Mouse (Mus musculus) spleen, adult 2 months (tissue): ENCODE results near the gene Tardbp. TPM values are rescaled to one million over a fixed set of nuclear protein-coding genes. Genes with fewer than 3 reads are reported as not detected.

Experiments used
- DNase-seq, 2 experiments: peaks; one replicate each; pipeline versions ENCODE4 v3.0.0 to v3.0.0-alpha.2; 2012 to 2021; ENCODE audit warnings: low spot score in 2 of 2, low read depth in 1 of 2
- H3K27ac ChIP-seq: fragments of 200-500 bp; 2 replicates; pipeline ENCODE4 v1.5.1; 2012; ENCODE audit warnings: low read length, inconsistent platforms; ENCODE audit not compliant: insufficient read depth
- H3K27me3 ChIP-seq: fragments of 200-500 bp; 2 replicates; pipeline ENCODE4 v1.6.1; 2012; ENCODE audit warnings: mild to moderate bottlenecking, moderate library complexity, low read length, inconsistent platforms; ENCODE audit not compliant: control insufficient read depth, insufficient read depth
- H3K36me3 ChIP-seq: fragments of 200-500 bp; 2 replicates; pipeline ENCODE4 v1.6.1; 2012; ENCODE audit warnings: mild to moderate bottlenecking, low read length, inconsistent platforms; ENCODE audit not compliant: control insufficient read depth, insufficient read depth
- H3K4me1 ChIP-seq: fragments of 200-500 bp; 2 replicates; pipeline ENCODE4 v1.6.1; 2011; ENCODE audit warnings: inconsistent platforms; ENCODE audit not compliant: control insufficient read depth, insufficient read depth, insufficient read length
- H3K4me3 ChIP-seq: fragments of 200-500 bp; 2 replicates; pipeline ENCODE4 v1.5.1; 2011; ENCODE audit warnings: mild to moderate bottlenecking, inconsistent platforms; ENCODE audit not compliant: insufficient read depth, insufficient read length; ENCODE audit errors: extremely low read depth
- CTCF ChIP-seq: fragments of 200-500 bp; IDR thresholded peaks from 2 replicates; pipeline ENCODE4 v1.5.1; 2011; ENCODE audit warnings: mild to moderate bottlenecking, inconsistent platforms; ENCODE audit not compliant: insufficient read depth, insufficient read length, insufficient replicate concordance; ENCODE audit errors: extremely low read depth
- POLR2A ChIP-seq: fragments of 200-500 bp; IDR thresholded peaks from 2 replicates; pipeline ENCODE4 v1.6.1; 2011; ENCODE audit warnings: low read depth, low read length, inconsistent platforms
- WGBS: fragments of 180-500 bp; shearing (Covaris S2); methylation state at CpG from one replicate; pipeline ENCODE4 v1.1.7; 2018; 5-methylcytosine and 5-hydroxymethylcytosine counted together
- polyA plus RNA-seq: library from polyadenylated mRNA; depleted of rRNA; stranded (reverse); fragments of >200 nt; gene quantifications from 2 replicates; pipeline ENCODE4 v1.2.3, GENCODE M21; 2012

Tardbp gene
- polyA plus RNA-seq, 1 experiment, result 57.0 TPM

DNA sequence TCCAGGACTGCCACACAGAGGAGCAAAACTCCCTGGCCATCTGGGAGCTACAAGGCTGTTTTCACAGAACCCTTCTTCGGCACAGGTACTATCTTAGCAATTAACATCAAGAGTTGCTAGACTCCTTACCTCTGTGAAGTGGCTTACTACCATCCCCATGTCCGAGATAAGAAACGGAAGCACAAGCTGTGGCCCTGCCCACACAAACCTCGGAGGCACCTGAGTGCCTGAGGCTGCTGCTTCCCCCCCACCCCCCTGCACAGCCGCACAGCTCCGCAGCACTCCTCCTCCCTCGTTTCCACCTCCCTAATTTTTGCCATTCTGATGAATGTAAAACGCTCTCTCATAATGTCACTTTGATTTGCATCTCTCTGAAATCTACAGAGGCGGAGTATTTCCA, 11.5 kb upstream of the Tardbp start:
- Histone ChIP-seq H3K27ac (no peak overlapping the region), H3K36me3 (no peaks in the 10 kb centered on the region), H3K27me3 (no peaks in the 10 kb centered on the region), H3K4me1 (no peaks in the 10 kb centered on the region; the same call in 1 of the 2 replicates), H3K4me3 (no peak overlapping the region)
- 21% methylated on average over 9 of the region's 9 CpGs for WGBS
- TF ChIP-seq CTCF (no peak), POLR2A (no peak)
- DNase-seq, result no peak

DNA sequence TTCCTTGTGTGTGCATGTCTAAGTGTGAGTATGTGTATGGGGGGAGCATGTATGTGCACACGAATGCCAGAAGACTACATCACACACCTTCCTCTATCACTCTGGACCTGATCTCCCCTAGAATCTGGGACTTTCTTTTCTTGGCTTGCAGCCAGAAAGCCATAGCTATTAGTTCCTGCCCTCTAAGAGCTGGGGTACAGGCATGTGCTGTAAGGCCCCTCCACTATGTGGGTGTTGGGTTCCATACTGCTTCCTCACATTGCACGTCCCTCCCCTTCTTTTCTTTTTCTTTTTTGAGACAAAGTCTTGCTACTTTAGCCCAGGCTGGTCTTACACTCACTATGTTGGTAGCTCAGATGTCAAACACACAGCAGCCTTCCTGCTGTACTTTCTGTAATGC, 8.5 kb upstream of the Tardbp start:
- Histone ChIP-seq H3K27ac (no peak overlapping the region), H3K4me1 (no peaks in the 10 kb centered on the region), H3K27me3 (no peaks in the 10 kb centered on the region), H3K4me3 (no peak overlapping the region), H3K36me3 (no peaks in the 10 kb centered on the region)
- DNase-seq, result no peak
- TF ChIP-seq CTCF (no peak), POLR2A (no peak)
- WGBS, result 73% methylated on average over 2 of the region's 2 CpGs

DNA sequence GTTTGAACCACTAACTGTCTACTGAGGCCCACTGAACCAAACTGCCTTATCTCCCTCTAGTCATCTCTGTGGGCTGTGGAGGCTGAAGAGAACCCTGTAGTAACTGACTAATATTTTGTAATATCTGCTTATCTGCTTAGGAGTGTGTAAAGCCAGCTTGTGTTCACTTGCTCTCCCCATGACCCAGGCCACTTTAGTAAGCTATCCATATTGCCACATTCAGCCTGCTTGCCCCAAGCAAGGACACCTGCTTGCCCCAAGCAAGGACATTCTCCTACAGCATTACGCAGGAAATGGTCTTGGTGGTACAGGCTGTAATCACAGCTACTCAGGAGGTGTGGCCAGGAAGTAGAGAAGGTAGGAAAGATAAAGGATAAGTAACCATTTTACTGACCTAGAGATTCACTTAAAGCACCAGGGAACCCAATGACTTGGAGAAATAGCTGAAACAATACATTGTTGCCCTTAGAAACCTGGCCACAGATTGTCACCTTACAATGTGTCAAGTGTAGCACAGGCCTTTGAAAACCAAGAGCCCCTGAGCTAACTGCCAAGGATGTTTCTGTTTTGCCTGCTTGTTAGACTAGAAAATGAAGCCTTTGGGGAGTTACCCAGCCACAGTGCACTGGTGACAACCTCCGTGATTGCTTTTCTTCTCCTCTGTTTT, 6.7 kb upstream of the Tardbp start:
- no peak for TF ChIP-seq CTCF
- no peak for TF ChIP-seq POLR2A
- Histone ChIP-seq H3K4me3 (no peak overlapping the region), H3K4me1 (no peaks in the 10 kb centered on the region), H3K27ac (no peak overlapping the region), H3K36me3 (no peaks in the 10 kb centered on the region), H3K27me3 (no peaks in the 10 kb centered on the region)
- 38% methylated on average over 2 of the region's 2 CpGs for WGBS
- no peak for DNase-seq

DNA sequence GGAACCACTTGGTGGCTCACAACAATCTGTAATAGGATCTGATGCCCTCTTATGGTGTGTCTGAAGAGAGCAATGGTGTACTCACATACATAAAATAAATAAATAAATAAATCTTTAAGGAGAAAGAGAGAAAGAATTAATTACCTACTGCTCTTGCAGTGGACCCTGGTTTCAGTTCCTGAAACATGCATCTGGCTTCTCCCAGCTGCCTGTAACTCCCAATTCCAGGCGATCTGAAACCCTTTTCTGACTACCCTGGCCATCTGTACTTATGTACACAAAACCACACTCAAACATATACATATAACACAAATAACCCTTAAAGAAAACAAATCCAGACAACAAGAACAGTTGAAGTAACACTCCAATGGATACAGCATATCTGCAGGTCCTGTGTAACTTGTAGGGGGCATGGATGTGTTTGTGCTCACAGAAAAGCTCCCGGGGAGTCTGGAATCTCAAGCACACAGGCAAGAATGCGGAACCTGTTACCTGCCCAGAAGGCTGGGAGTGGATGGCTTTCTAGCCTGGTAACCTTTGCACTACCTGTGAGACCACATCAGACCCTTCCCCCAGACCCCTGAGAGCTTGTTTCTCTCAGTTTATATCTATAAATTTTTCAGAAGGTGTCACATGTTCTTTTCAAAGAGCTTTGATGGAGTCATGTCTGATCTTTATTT, 5.3 kb upstream of the Tardbp start:
- no peak overlapping the region for H3K4me3 ChIP-seq
- DNase-seq, result no peak
- H3K4me1 ChIP-seq, result 0 out of 2 replicates have a peak, but pooled peaks cover 2% of the 10 kb centered on the region
- 65% methylated on average over 3 of the region's 3 CpGs for WGBS
- TF ChIP-seq POLR2A (no peak), CTCF (no peak)
- no peak overlapping the region for H3K27ac ChIP-seq
- no peaks in the 10 kb centered on the region for H3K36me3 ChIP-seq
- no peaks in the 10 kb centered on the region for H3K27me3 ChIP-seq

DNA sequence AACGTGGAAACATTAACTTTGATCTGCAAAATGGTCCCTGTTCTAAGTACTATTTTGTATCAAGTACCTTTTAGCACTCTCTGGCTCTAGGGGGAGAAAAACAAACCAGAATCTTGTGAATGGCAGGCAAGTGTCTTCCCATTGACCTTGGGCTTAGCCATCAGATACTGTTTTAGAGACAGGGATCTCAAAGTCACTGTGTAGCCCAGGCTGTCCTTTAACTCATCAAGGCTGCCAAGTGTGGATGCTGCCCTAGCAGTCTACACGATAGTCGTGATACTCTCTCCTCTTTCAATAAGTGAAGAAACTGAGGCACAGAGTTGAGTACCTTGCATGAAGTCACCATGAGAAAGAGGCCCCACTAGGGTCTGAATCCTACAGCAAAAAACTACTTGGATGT, 427 bp upstream of the Tardbp start:
- DNase-seq, result no peak
- no peak overlapping the region for H3K27ac ChIP-seq
- H3K27me3 ChIP-seq, result no peaks in the 10 kb centered on the region
- H3K4me3 ChIP-seq, result no peak overlapping the region
- H3K4me1 ChIP-seq, result peaks cover 3% of the 10 kb centered on the region; the same call in 1 of the 2 replicates
- WGBS, result 63% methylated on average over 3 of the region's 3 CpGs
- TF ChIP-seq POLR2A (no peak), CTCF (no peak)
- H3K36me3 ChIP-seq, result peaks cover 16% of the 10 kb centered on the region

DNA sequence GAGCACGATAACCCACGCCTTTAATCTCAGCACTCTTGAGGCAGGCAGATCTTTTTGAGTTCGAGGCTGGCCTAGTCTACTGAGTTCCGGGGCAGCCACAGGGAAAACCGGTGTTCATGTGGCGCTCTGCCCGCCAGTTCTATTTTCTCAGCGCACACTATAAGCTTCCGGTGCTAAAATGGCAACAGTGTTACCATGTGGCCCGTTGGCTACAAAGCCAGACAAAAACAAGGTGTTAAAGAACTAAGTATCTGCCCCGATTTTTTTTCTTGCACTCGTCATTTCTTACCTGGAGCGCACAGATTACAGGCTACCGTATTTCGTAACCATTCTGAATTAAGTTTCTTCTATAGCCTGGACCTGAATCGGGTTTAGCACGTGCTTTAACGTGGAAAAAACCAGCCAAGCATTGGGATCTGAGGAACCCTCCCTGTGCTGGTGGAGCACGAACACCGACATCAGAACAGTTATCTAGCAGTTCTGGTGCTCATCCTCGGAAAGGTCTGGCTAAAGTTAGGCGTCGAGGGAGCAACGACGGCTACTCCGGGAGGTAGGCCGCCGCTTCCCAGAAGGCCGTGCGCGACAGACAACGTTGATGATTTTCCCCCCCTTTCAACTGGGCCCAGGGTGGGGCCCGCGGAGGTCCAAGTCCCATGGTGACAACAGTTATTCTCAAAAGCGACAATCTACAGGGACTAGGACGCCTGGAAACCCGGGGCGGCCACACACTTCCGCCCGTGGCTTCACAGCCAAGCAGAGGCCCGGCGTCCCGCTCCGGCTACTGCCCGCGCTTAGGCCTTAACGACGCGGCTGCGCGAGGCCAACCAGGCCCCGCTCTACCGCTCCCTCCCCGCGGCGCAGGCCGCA, 830 bp downstream of the Tardbp start:
- WGBS, result under 1% methylated on average over 57 of the region's 57 CpGs
- H3K4me1 ChIP-seq, result peaks cover 3% of the 10 kb centered on the region; the same call in 1 of the 2 replicates
- H3K27me3 ChIP-seq, result no peaks in the 10 kb centered on the region

DNA sequence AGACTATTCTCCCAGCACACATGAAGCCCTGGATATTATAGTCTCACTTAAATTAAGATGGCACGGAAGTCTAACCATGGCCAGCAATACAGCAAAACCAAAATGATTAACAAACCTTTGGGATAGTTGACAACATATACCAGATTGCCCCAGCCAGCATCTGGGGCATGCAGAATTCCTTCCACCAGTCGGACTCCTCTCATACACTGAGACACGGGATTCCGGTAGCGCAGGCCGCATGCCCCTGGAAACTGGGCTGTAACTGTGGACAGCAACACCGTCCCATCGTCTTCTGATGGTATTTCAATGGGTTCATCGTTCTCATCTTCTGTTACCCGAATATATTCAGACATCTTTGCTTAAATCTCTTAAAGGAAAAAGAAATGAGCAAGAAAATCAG, 1.8 kb downstream of the Tardbp start:
- peaks cover 28% of the 10 kb centered on the region for H3K36me3 ChIP-seq
- H3K4me1 ChIP-seq, result peaks cover 3% of the 10 kb centered on the region; the same call in 1 of the 2 replicates
- H3K27me3 ChIP-seq, result no peaks in the 10 kb centered on the region
- no peak for DNase-seq
- H3K27ac ChIP-seq, result no peak overlapping the region
- H3K4me3 ChIP-seq, result no peak overlapping the region
- 90% methylated on average over 10 of the region's 10 CpGs for WGBS
- TF ChIP-seq POLR2A (no peak), CTCF (no peak)

More for the DNA sequence above, 830 bp downstream of the Tardbp start:
- peak; percentile 31 to 40 for DNase-seq
- H3K27ac ChIP-seq, result peak overlapping the region; percentile 97
- TF ChIP-seq CTCF (no peak), POLR2A (no peak)
- peaks cover 23% of the 10 kb centered on the region for H3K36me3 ChIP-seq
- peak overlapping the region; percentile 97 for H3K4me3 ChIP-seq
